Mouse (Mus musculus) granulocyte monocyte progenitor cell, adult 5-6 weeks (primary cell): ENCODE results near the gene Snx27. TPM values are rescaled to one million over a fixed set of nuclear protein-coding genes. Genes with fewer than 3 reads are reported as not detected.

Experiments
- ATAC-seq: replicated peaks from 2 replicates; pipeline ENCODE4 v1.8.0; 2016; ENCODE audit warnings: mild to moderate bottlenecking, moderate TSS enrichment, inconsistent platforms; ENCODE audit not compliant: poor library complexity, severe bottlenecking
- total RNA-seq, 2 experiments: library from RNA; stranded (forward) in 1 of 2; stranded (reverse) in 1 of 2; fragments of 200-712, 200-1000 nt in 1 of 2; fragments of >200 nt in 1 of 2; fragmentation: Nextera tagmentation in 1 of 2; gene quantifications; 2 replicates each; pipeline ENCODE4 v1.2.3; 2014 to 2017

The Snx27 gene
- total RNA-seq (2014; fragmentation: Nextera tagmentation) (15.6 and 24.0 TPM in 2 replicates), total RNA-seq (2017) (21.8 and 29.7 TPM in 2 replicates)

GRCm38 (mm10) chr3:94582456-94582891, at the start of gene Snx27:
Gene Snx27 (minus strand): TSS chr3:94582716.
- peak; percentile 81 for ATAC-seq

DNA sequence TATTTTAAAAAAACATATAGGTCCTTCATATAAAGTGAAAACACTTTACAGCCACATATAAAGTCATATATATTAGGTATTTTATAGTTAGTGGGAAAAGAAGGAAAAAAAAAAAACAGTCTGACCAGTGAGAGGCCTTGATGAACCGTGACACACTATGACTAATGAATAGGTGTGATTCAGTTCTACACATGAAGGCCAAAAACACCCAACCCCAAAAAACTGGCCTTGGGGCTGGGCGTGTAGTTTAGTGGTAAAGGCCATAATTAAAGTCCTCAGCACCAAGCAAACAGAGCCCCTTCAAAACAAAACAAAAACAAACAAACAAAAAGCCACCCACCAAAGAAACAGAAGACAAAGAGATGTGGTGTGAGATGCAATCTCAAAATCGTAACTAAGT, 47.4 kb upstream of the Snx27 start:
- no peak for ATAC-seq

DNA sequence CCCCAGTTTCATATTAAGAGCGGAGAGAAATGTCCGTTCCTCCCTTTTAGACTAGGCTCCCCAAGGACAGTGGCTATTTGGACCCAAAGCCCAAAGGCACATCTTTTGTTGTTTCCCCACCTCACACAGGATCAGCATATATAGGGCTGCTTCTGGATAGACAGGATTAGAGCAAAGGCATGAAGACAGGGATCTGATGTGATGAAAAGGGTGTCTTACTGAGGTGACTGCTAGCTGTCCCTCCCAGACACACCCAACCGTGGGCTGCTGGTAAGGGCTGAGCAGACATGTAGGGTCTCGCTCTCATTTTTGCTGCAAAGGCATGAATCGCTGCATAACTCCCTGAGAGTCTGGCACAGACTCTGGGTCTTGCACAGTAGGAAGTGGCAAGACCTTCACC, 46.2 kb upstream of the Snx27 start:
- no peak for ATAC-seq

GRCm38 (mm10) chr3:94624281-94624680, 41.8 kb upstream of the Snx27 start:
- ATAC-seq, result no peak

DNA sequence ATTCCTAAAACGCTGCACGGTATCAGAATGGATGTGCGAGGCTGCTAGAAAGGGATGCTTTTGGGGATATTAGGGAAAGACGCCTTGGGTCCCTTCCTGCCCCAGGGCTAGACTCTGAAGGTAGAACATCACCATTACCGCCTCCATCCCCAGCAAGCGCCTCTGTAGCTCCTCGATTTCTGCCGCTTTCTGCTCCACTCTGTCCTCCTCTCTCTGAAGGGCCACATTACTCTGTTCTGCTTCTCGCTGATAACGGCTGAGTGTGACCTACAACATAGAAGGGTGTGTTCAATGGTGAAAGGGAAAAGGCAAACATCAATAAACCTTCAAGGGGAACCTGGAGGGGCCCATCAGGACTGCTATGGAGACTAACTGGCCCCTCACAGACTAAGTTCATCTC, 40.0 kb upstream of the Snx27 start:
- ATAC-seq, result no peak

DNA sequence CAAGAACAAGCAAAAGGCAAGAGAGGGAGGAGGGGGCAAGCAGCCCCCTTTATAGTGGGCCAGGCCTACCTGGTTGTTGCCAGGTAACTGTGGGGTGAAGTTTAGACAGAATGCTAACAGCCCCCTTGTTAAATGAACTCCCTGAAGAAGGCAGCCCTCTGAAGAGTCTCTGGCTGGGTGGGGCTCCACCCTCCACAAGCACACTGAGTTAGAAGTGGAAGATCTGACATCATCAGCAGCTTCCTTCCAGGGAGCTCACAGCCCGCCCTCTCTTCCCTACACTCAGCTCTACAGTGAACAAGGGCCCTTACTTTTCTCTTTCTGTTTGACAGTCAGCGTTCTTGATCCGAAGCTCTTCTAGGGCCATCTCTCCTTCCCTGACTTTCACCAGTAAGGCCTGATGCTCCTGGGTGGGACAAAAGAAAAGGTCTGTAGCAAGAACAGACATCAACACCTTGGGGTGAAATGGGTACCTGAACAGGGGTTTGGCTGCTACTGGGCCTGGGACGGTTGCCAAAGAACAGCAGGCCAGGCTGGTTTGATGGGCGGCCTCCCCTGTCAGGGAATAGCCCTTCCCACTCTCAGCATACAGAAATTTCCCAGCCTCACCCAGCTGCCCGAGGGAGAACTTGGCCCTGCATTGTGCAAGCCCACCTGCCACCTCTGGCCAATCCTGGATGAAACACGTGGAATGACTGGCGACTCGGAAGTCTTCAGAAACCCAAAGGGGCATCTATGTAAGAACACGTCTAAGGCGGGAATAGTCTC, 39.4 kb upstream of the Snx27 start:
- ATAC-seq, result no peak

GRCm38 (mm10) chr3:94616717-94617116, 34.2 kb upstream of the Snx27 start:
- ATAC-seq, result peak; percentile 61; the same call in 1 of the 2 replicates

GRCm38 (mm10) chr3:94613258-94613878, 30.9 kb upstream of the Snx27 start:
- no peak for ATAC-seq

GRCm38 (mm10) chr3:94612274-94612673, 29.8 kb upstream of the Snx27 start:
- ATAC-seq, result peak; percentile 52; the same call in 1 of the 2 replicates

- no peak for ATAC-seq
Measured at GRCm38 (mm10) chr3:94611834-94612233, 29.3 kb upstream of the Snx27 start.

DNA sequence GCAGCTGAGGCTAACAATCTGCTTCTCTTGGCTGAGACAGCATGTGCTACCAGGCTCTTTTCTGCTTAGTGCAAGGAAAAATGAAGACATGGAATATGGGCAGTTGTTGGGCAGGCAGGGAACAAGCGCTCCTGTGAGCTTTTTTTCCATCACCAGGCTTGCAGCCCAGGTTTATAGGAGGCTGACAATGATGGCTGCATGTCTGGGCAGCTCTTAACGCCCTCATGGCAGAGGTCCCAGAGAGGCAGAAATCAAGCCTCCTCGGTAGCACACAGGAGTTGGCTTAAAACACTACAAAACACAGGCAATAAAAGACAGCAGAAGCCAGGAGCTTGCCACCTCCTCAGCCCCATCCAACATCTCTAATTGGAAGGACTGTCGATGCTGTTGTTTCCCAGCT, 28.8 kb upstream of the Snx27 start:
- ATAC-seq, result no peak

- ATAC-seq, result no peak
Measured at GRCm38 (mm10) chr3:94610581-94610980, 28.1 kb upstream of the Snx27 start.

- peak; percentile 85 for ATAC-seq
Measured at GRCm38 (mm10) chr3:94609621-94610020, 27.1 kb upstream of the Snx27 start.

- peak; percentile 76 for ATAC-seq
Measured at GRCm38 (mm10) chr3:94601959-94602358, 19.4 kb upstream of the Snx27 start.

DNA sequence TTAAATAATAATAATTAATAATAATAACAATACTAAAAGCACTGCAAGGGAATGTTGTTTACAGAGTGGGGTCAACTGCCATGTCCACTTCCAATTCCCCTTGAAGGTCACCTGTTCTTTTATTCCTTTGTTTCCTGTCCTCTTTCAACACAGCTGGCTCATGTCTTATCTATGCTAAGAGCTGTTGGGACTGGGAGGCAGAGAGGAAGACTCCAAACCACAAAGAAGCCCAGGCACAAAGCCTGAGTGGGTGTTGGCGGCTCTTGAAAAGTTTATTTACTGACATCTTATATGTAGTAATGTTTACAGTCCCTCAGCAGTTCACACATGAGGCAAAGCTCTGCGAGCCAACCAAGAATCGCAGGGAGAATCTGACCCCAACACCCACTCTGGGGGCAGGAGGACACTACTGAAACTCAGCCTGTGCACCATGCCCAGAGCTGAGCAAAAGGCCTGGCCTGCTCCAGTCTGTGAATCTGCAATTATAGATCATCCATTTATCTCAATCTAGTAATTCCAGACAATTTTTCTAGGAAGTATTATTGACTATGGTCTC, 14.8 kb upstream of the Snx27 start:
- peak; percentile 35; the same call in 1 of the 2 replicates for ATAC-seq

GRCm38 (mm10) chr3:94595871-94596287, 13.4 kb upstream of the Snx27 start:
- no peak for ATAC-seq

DNA sequence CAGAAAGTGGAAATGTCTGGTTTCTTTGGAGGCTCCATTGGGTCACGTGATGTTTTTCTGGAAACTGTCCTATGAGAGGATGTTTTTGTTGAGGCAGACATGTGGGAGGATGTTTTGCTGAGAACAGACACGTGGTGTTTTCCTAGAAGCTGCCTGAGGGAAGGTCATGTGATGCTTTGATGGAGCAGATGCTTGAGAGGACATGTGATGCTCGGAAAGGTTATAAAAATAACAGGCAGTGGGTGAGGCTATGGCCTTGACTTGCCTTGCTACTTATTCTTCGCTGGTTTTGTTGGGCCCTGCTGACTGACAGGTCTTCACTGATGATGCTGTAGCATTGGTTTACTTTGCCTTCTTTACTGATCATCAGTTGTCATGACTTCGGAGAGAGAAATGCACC, 8.6 kb upstream of the Snx27 start:
- ATAC-seq, result no peak

- ATAC-seq, result peak; percentile 95
Measured at GRCm38 (mm10) chr3:94587962-94588361, 5.4 kb upstream of the Snx27 start.

- peak; percentile 67 for ATAC-seq
Measured at GRCm38 (mm10) chr3:94582944-94583343, 428 bp upstream of the Snx27 start.

- ATAC-seq, result peak; percentile 47
Measured at GRCm38 (mm10) chr3:94581793-94582455, 592 bp downstream of the Snx27 start.
